Mouse (Mus musculus): ENCODE results near the gene Zfp954.

GRCm38 (mm10) chr7:7145991-7146608 lies 24.8 kb upstream of the Zfp954 start:
- TF ChIP-seq POLR2A (IDR thresholded peaks at IDR 0.05; ENCODE audit: control insufficient read depth, low read depth, low read length) (no peak), CTCF (IDR thresholded peaks at IDR 0.05; ENCODE audit: control insufficient read depth, insufficient read depth, insufficient replicate concordance, low read depth, low read length) (no peak)

Measured in testis, adult 2 months (tissue).